Mouse (Mus musculus) ES-Bruce4 (cell line): ENCODE measurements around the gene Srpx2. TPM values are rescaled to one million over a fixed set of nuclear protein-coding genes. Genes with fewer than 3 reads are reported as not detected.

Experiments
- H3K27ac ChIP-seq: 2 replicates; pipeline ENCODE4 v1.5.1; 2012; ENCODE audit warnings: low read length, inconsistent platforms; ENCODE audit not compliant: insufficient read depth
- H3K27me3 ChIP-seq: 2 replicates; pipeline ENCODE4 v1.6.1; 2012; ENCODE audit warnings: mild to moderate bottlenecking, low read length, inconsistent platforms; ENCODE audit not compliant: control insufficient read depth, poor library complexity, insufficient read depth, severe bottlenecking
- H3K36me3 ChIP-seq: 2 replicates; pipeline ENCODE4 v1.6.1; 2012; ENCODE audit warnings: inconsistent platforms, mild to moderate bottlenecking, low read length, moderate library complexity; ENCODE audit not compliant: control insufficient read depth, poor library complexity, insufficient read depth, severe bottlenecking
- H3K4me1 ChIP-seq: one replicate; pipeline ENCODE4 v1.8.1; 2011; ENCODE audit warnings: low read length; ENCODE audit not compliant: control insufficient read depth, insufficient read depth
- H3K4me3 ChIP-seq: 2 replicates; pipeline ENCODE4 v1.5.1; 2011; ENCODE audit warnings: low read depth, mild to moderate bottlenecking, low read length
- H3K9ac ChIP-seq: 2 replicates; pipeline ENCODE4 v1.6.1; 2012; ENCODE audit warnings: low read depth, mild to moderate bottlenecking, inconsistent platforms; ENCODE audit not compliant: poor library complexity, severe bottlenecking
- H3K9me3 ChIP-seq: replicated peaks from 2 replicates; pipeline ENCODE4 v1.6.1; 2012; ENCODE audit warnings: mild to moderate bottlenecking, low read length, inconsistent platforms; ENCODE audit not compliant: control insufficient read depth, poor library complexity, insufficient read depth, severe bottlenecking
- CTCF ChIP-seq: IDR thresholded peaks from one replicate; pipeline ENCODE4 v1.8.1; 2011; ENCODE audit warnings: low read depth, low read length
- EP300 ChIP-seq: IDR thresholded peaks from 2 replicates; pipeline ENCODE4 v1.6.1; 2011; ENCODE audit warnings: low read depth, low read length; ENCODE audit not compliant: insufficient read depth
- POLR2A ChIP-seq: IDR thresholded peaks from one replicate; pipeline ENCODE4 v1.8.1; 2011; ENCODE audit warnings: low read length; ENCODE audit not compliant: insufficient read depth
- polyA plus RNA-seq: library from polyadenylated mRNA; stranded (reverse); fragments of >200 nt; gene quantifications from 2 replicates; pipeline ENCODE4 v1.2.4, GENCODE M21; 2011; ENCODE audit warnings: low read depth; ENCODE audit not compliant: missing spikeins, insufficient read depth, insufficient read length

Gene Srpx2
- polyA plus RNA-seq, 1 experiment: 0.52 TPM

GRCm38 (mm10) chrX:133913006-133913405 lies 4.8 kb downstream of the Srpx2 start:
- no peak overlapping the region for H3K4me3 ChIP-seq
- no peaks in the 10 kb centered on the region for H3K27me3 ChIP-seq
- H3K9me3 ChIP-seq: no peaks in the 10 kb centered on the region
- H3K36me3 ChIP-seq: no peaks in the 10 kb centered on the region
- no peak overlapping the region for H3K9ac ChIP-seq
- H3K4me1 ChIP-seq: no peaks in the 10 kb centered on the region
- TF ChIP-seq POLR2A (no peak), CTCF (no peak), EP300 (no peak)
- H3K27ac ChIP-seq: no peak overlapping the region

- Histone ChIP-seq H3K4me3 (no peak overlapping the region), H3K9ac (no peak overlapping the region), H3K9me3 (no peaks in the 10 kb centered on the region), H3K27me3 (no peaks in the 10 kb centered on the region), H3K36me3 (no peaks in the 10 kb centered on the region), H3K27ac (no peak overlapping the region), H3K4me1 (no peaks in the 10 kb centered on the region)
- no peak for TF ChIP-seq EP300
- no peak for TF ChIP-seq CTCF
- no peak for TF ChIP-seq POLR2A
These were observed 6.0 kb downstream of the Srpx2 start for GRCm38 (mm10) chrX:133914219-133914618.

GRCm38 (mm10) chrX:133921187-133921586 lies 13.0 kb downstream of the Srpx2 start:
- Histone ChIP-seq H3K4me3 (no peak overlapping the region), H3K36me3 (no peaks in the 10 kb centered on the region), H3K27ac (no peak overlapping the region), H3K9me3 (no peaks in the 10 kb centered on the region), H3K4me1 (no peaks in the 10 kb centered on the region), H3K27me3 (no peaks in the 10 kb centered on the region), H3K9ac (no peak overlapping the region)
- TF ChIP-seq POLR2A: no peak
- no peak for TF ChIP-seq EP300
- no peak for TF ChIP-seq CTCF

- H3K36me3 ChIP-seq: no peaks in the 10 kb centered on the region
- no peaks in the 10 kb centered on the region for H3K27me3 ChIP-seq
These were observed 18.5 kb downstream of the Srpx2 start for GRCm38 (mm10) chrX:133926760-133927159.

GRCm38 (mm10) chrX:133931302-133932013 lies 23.2 kb downstream of the Srpx2 start:
- Histone ChIP-seq H3K27me3 (no peaks in the 10 kb centered on the region), H3K27ac (no peak overlapping the region), H3K4me1 (no peaks in the 10 kb centered on the region), H3K36me3 (no peaks in the 10 kb centered on the region), H3K9ac (no peak overlapping the region), H3K9me3 (no peaks in the 10 kb centered on the region), H3K4me3 (no peak overlapping the region)
- no peak for TF ChIP-seq CTCF
- no peak for TF ChIP-seq EP300
- TF ChIP-seq POLR2A: no peak

More at GRCm38 (mm10) chrX:133926760-133927159, 18.5 kb downstream of the Srpx2 start:
- Histone ChIP-seq H3K9ac (no peak overlapping the region), H3K27ac (no peak overlapping the region), H3K9me3 (no peaks in the 10 kb centered on the region), H3K4me1 (no peaks in the 10 kb centered on the region), H3K4me3 (no peak overlapping the region)
- no peak for TF ChIP-seq CTCF

GRCm38 (mm10) chrX:133936605-133937225 lies 28.5 kb downstream of the Srpx2 start:
- TF ChIP-seq EP300: no peak
- no peak for TF ChIP-seq CTCF
- TF ChIP-seq POLR2A: no peak
- H3K27ac ChIP-seq: no peak overlapping the region
- no peaks in the 10 kb centered on the region for H3K9me3 ChIP-seq
- H3K4me3 ChIP-seq: no peak overlapping the region
- H3K4me1 ChIP-seq: no peaks in the 10 kb centered on the region
- H3K27me3 ChIP-seq: no peaks in the 10 kb centered on the region
- no peak overlapping the region for H3K9ac ChIP-seq
- H3K36me3 ChIP-seq: no peaks in the 10 kb centered on the region
